Mouse (Mus musculus) intestine, embryonic 16.5 days (tissue): ENCODE measurements at regions not wholly inside any gene's neighbourhood (a gene's known extent, or its start where the extent isn't known, plus 50 kb on each side); places are given as distances from the start of the nearest gene placed in this dataset.

Source experiments
- ATAC-seq: fragments of 200-750 bp; cut with Nextera tagmentation; 2 replicates; pipeline ENCODE4 v1.8.0; 2017; ENCODE audit warnings: moderate TSS enrichment, moderate library complexity
- H3K27ac ChIP-seq: fragments of 300-500 bp; sonication (generic); 2 replicates; pipeline ENCODE4 v1.5.1; 2014; ENCODE audit warnings: mild to moderate bottlenecking, low read length
- H3K27me3 ChIP-seq: fragments of 300-500 bp; sonication (generic); replicated peaks from 2 replicates; pipeline ENCODE4 v1.6.1; 2014; ENCODE audit warnings: low read length, control low read depth, mixed read lengths; ENCODE audit not compliant: control insufficient read depth, insufficient read depth
- H3K36me3 ChIP-seq: fragments of 300-500 bp; sonication (generic); 2 replicates; pipeline ENCODE4 v1.6.1; 2014; ENCODE audit warnings: low read length, control low read depth; ENCODE audit not compliant: control insufficient read depth, insufficient read depth
- H3K4me1 ChIP-seq: fragments of 300-500 bp; sonication (generic); 2 replicates; pipeline ENCODE4 v1.6.1; 2014; ENCODE audit warnings: low read length, control low read depth, mixed read lengths; ENCODE audit not compliant: control insufficient read depth, insufficient read depth
- H3K4me2 ChIP-seq: fragments of 300-500 bp; sonication (generic); 2 replicates; pipeline ENCODE4 v1.6.1; 2014; ENCODE audit warnings: low read depth, low read length, control low read depth
- H3K4me3 ChIP-seq: fragments of 300-500 bp; sonication (generic); 2 replicates; pipeline ENCODE4 v1.5.1; 2014; ENCODE audit warnings: mild to moderate bottlenecking, low read length
- H3K9ac ChIP-seq: fragments of 300-500 bp; sonication (generic); 2 replicates; pipeline ENCODE4 v1.6.1; 2014; ENCODE audit warnings: low read depth, low read length
- H3K9me3 ChIP-seq: fragments of 300-500 bp; sonication (generic); 2 replicates; pipeline ENCODE4 v1.6.1; 2016; ENCODE audit warnings: low read length, control low read depth; ENCODE audit not compliant: control insufficient read depth
- WGBS: fragments of 180-500 bp; shearing (Covaris S2); extraction: QIAGEN DNeasy Blood & Tissue Kit; methylation state at CpG from one replicate; pipeline ENCODE4 v1.1.7; 2014; 5-methylcytosine and 5-hydroxymethylcytosine counted together

GRCm38 (mm10) chr10:111060626-111061025 lies 50.7 kb upstream of the Zdhhc17 start:
- no peak overlapping the region for H3K9ac ChIP-seq
- H3K27me3 ChIP-seq, result no peaks in the 10 kb centered on the region
- whole genome bisulfite sequencing, result 70% methylated on average over 8 of the region's 8 CpGs
- no peak for ATAC-seq
- H3K4me3 ChIP-seq, result no peak overlapping the region
- no peak overlapping the region for H3K27ac ChIP-seq
- H3K9me3 ChIP-seq, result no peaks in the 10 kb centered on the region
- H3K4me2 ChIP-seq, result no peak overlapping the region
- no peaks in the 10 kb centered on the region for H3K36me3 ChIP-seq
- H3K4me1 ChIP-seq, result no peaks in the 10 kb centered on the region
